Mouse (Mus musculus): ENCODE results near the gene Egln1. TPM values are rescaled to one million over a fixed set of nuclear protein-coding genes. Genes with fewer than 3 reads are reported as not detected.

Gene Egln1
- total RNA-seq, 2 experiments from 2014 or later = 61.4 to 69.5 TPM

- DNase-seq (ENCODE audit: low spot score in 2 of 2) = no peak
These were observed 39.2 kb downstream of the Egln1 start for GRCm38 (mm10) chr8:124909936-124910335.

GRCm38 (mm10) chr8:124905482-124905881 is 43.6 kb downstream of the Egln1 start:
- no peak for DNase-seq (ENCODE audit: low spot score in 2 of 2)

GRCm38 (mm10) chr8:124903198-124903597 is 45.9 kb downstream of the Egln1 start:
- DNase-seq (ENCODE audit: low spot score in 2 of 2) = no peak

- no peak for DNase-seq (ENCODE audit: low spot score in 2 of 2)
These were observed 50.7 kb downstream of the Egln1 start for GRCm38 (mm10) chr8:124898251-124898905.

- DNase-seq (ENCODE audit: low spot score in 2 of 2) = peak; percentile 97 to 98
These were observed 51.5 kb downstream of the Egln1 start, which contains the start of the genes Exoc8 and Sprtn for GRCm38 (mm10) chr8:124897386-124898250. TSS of gene Exoc8 (minus strand) at chr8:124897705. TSS of gene Sprtn (plus strand) at chr8:124897886.

- peak; percentile 61 to 74 for DNase-seq (ENCODE audit: low spot score in 2 of 2)
These were observed 52.3 kb downstream of the Egln1 start for GRCm38 (mm10) chr8:124896632-124897385.

GRCm38 (mm10) chr8:124896010-124896631 is 53.0 kb downstream of the Egln1 start:
- DNase-seq (ENCODE audit: low spot score in 2 of 2) = no peak

- no peak for DNase-seq (ENCODE audit: low spot score in 2 of 2)
These were observed 56.5 kb downstream of the Egln1 start for GRCm38 (mm10) chr8:124892596-124892995.

GRCm38 (mm10) chr8:124888385-124888784 is 60.7 kb downstream of the Egln1 start:
- DNase-seq (ENCODE audit: low spot score in 2 of 2) = no peak

- no peak for DNase-seq (ENCODE audit: low spot score in 2 of 2)
These were observed 70.1 kb downstream of the Egln1 start for GRCm38 (mm10) chr8:124878946-124879526.

GRCm38 (mm10) chr8:124878141-124878540 is 71.0 kb downstream of the Egln1 start:
- peak in 1 of 2 experiments; percentile 15 for DNase-seq (ENCODE audit: low spot score in 2 of 2)

- DNase-seq (ENCODE audit: low spot score in 2 of 2) = no peak
These were observed 76.4 kb downstream of the Egln1 start for GRCm38 (mm10) chr8:124872690-124873089.

GRCm38 (mm10) chr8:124872081-124872480 is 77.0 kb downstream of the Egln1 start:
- DNase-seq (ENCODE audit: low spot score in 2 of 2) = no peak

GRCm38 (mm10) chr8:124871474-124871873 is 77.7 kb downstream of the Egln1 start:
- DNase-seq (ENCODE audit: low spot score in 2 of 2) = no peak

GRCm38 (mm10) chr8:124869708-124870107 is 79.4 kb downstream of the Egln1 start:
- no peak for DNase-seq (ENCODE audit: low spot score in 2 of 2)

- no peak for DNase-seq (ENCODE audit: low spot score in 2 of 2)
These were observed 82.0 kb downstream of the Egln1 start for GRCm38 (mm10) chr8:124867126-124867525.

GRCm38 (mm10) chr8:124866669-124867068 is 82.5 kb downstream of the Egln1 start:
- no peak for DNase-seq (ENCODE audit: low spot score in 2 of 2)

GRCm38 (mm10) chr8:124863729-124864128 is 85.4 kb downstream of the Egln1 start:
- no peak for DNase-seq (ENCODE audit: low spot score in 2 of 2)

- DNase-seq (ENCODE audit: low spot score in 2 of 2) = no peak
These were observed 85.9 kb downstream of the Egln1 start for GRCm38 (mm10) chr8:124863163-124863677.
